Mouse (Mus musculus) Muller cell, postnatal 12 days (primary cell): ENCODE measurements around the gene Tmcc3.
A peak's percentile ranks its signal among the peaks of the same experiment; 100 is the strongest.

Experiments used
- DNase-seq: peaks from one replicate; pipeline ENCODE4 v3.0.0-alpha.2; 2015; ENCODE audit errors: inconsistent ontology term

Gene Tmcc3

DNA sequence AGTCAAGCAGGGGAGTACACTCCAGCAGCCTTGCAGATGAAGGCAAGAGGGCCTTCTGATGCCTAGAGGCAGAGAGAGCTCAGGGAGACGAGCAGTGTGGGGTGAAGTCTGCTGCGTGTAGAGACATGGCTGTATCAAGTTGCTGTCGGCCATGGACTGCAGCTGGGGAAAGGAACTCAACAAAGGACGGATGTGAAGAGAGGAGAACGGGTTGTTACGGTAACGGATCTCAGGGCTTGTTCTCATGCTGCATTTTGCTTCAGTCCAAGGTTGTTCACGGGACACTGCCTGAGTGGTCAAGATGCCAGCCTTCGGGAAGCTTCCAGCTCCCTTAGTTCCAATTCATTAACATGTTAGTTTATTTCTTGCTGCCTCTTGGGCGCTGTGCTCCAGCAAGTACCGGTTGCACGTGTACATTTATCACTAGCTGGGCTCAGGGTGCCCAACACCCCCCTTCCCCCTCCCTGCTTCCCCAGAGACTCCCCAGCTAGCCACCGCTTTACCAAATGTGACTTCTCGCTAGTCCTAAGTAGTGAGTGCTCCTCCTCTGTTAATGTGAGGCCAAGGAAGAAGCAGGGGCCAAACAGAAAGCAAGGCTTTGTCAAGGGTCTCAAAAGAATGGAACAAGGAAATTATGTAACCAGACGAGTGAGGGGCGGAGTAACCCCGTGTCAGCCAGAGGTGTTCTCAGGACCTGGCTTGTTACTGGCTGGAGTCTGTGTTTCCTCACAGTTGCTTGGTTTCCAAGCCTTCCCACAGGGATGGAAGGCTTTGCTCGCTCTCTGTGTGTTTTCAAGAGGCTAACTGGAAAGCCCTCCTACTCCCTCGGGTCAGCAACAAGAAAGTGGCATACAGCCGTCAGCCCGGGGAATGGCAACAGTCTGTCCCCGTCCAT lies 104.4 kb downstream of the Tmcc3 start:
- DNase-seq: peak; percentile 19

DNA sequence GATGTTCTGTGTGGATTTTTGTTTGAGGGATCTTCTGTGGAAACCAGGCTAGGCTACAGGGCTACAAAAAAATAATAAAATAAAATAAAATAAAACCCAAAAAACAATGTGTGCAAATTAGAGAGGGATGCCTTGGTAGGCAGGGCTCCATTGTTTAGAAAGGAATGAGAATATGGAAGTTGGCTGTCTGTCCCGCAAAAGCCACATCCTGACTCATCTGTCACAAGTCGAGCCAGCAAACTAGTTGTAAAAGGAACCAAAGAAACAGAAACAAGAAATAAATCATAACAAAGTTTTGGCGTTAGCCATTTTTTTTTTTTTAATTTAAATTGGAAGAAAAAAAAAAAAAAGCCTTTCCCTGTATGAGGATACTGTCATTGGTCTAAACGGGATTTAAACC lies 105.9 kb downstream of the Tmcc3 start:
- peak; percentile 56 for DNase-seq

DNA sequence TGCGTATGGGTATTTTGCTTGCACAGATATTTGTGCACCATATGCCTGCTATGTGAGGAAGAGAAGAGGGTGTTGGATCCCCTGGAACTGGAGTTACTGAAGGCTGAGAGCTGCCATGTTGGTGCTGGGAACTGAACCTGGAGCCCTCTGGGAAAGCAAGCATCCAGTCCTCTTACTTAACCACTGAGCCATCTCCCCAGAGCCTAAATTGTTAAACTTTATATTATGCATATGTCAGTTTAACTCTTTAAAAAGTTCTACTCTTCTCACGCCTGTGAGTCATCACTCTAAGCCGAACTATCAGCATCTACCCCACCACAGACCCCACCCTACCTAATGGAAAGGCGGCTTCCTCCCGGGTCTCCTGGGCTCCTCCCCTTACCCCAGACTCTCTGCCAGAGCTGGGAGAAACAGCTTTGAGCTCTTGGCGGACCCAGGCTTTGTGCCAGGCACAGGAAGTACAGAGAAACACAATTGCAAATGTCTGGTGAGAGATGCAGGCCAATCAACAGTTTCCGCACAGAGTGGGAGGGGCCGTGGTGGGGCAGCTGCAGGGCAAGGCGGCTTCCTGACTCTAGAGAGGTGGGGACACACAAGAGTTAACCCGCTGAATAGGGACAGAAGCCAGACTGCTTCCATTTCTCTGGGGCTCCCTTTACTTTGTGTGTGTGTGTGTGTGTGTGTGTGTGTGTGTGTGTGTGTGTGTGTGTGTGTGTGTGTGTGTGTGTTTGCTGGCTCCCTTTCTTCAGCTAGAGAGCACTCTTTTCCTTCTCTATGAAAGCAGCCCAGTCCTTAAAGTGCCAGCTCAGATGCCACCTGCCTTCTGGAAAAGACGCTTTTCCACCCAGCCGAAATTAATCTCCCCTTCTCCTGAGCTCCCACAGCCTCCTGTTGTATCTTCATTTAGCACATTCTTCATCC lies 114.5 kb downstream of the Tmcc3 start:
- peak; percentile 56 for DNase-seq

DNA sequence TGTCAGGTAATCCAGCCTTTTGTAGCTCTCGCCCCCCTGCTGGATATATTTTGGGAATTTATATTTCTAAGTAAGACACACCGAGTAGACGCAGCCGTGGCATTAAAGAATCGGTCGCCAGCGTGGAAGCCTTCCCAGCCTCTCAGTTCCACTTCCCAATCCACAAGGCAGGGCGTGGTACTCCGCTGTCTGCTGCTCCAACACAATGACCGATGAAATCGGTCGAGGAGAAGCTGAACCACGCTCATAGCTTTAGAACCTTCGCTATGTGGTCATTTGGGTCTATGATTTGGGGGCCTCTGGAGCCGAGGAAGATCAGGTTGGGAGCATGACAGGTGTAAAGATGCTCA lies 115.1 kb downstream of the Tmcc3 start:
- no peak for DNase-seq

DNA sequence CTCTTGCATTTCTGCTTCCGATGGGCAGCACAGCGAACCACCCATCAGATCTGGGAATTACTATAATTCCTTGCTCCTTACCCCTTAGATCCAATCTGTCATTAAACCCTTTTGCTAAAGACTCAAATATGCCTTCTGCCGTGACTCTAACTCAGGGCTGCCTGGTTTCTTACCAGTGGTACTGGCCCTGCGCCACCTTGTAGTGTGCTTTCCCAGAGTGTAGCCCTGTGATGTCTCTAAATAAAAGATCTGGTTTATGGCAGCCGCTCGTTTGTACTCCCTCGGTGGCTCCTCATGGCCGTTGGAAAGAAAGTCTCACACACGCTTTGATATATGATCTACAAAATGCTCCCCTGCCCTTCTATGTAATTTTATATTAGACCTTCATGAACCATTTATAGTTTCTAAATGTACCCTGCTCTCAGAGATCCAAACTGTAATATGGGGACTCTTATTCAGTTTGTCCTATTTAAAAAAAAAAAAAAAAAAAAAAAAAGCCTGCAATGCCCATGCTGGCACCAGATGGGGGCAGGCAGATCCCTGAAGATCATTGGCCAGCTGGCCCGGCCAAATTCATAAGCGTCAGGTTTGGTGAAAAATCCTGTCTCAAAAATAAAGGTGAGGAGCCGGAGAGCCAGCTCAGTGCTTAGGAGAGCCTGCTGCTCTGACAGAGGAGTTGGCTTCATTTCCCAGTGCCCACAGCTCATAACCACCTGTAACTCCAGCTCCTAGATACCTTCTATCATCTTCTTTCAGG lies 116.6 kb downstream of the Tmcc3 start:
- no peak for DNase-seq

DNA sequence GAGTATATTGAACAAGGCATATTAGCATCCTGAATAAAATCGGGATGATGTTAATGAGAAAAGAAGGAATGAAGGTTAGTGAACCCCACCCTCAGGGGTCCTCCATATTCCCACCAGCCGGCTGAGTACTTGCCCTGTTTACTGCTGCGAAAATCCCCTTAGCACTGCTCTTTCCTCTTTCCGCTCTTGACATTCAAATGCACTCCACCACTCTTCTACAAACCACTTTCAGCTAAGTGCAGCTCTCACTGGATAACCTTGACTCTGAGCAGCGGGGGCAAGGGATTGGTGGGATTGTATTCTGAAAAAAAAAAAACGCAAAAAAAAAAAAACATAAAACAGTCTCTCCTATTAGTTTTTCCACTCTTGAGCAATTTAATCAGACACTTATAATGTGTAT lies 118.8 kb downstream of the Tmcc3 start:
- no peak for DNase-seq

DNA sequence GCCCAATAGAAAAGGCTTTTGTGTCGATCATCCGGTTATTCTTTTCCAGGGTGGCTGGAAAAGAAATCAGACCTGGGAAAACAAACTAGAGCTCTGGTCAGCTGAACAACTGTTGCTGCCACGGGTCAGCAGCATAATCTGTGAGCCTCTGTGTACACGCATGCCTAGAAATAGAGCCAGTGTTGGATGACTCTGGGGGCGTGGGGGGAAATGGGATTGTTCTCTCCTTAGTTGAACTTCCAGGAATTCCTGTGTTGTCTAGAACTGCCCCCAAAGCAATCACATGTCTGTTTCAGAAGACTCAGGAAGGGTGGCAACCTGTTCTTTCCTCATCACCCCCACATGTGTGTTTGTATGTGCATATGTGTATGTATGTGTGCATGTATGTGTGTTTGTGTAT lies 121.2 kb downstream of the Tmcc3 start:
- DNase-seq: no peak

DNA sequence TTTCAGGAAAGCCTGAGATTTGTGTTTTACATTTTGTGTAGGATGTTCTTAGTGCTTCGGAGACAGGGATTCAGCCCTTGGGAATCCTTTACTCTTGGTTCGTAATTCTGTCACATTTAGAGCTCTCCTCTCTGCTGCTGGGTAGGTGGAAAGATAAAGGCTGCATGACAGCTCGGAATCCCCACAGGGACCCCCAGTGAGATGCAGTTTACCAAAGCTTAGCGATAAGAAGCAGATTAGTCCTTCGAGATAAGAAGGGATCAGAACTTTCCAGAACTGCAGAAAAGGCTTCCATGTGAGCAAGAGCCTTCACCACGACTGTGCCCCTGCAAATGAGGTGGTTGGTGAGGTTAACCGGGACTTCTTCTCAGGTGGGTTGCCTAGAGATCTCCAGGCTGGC lies 122.2 kb downstream of the Tmcc3 start:
- no peak for DNase-seq

DNA sequence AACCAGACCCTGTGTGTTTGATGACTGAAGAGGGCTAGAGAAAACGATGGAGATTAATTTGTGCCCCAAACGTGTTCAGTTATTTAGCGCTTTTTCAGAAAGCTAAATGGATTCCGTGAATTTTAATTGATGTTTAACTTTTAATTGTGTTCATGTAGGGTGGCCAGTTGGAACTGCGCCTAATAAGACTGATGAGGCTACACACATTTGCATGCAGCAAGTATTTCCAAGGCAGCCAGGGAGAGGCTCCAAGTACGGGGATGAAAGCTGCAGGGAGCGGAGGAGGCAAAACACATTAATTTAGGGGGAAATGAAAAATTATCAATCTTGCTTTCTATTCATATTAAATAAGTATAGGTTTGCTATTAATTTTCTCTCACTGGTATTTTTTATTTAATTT lies 131.0 kb downstream of the Tmcc3 start:
- peak; percentile 41 for DNase-seq

DNA sequence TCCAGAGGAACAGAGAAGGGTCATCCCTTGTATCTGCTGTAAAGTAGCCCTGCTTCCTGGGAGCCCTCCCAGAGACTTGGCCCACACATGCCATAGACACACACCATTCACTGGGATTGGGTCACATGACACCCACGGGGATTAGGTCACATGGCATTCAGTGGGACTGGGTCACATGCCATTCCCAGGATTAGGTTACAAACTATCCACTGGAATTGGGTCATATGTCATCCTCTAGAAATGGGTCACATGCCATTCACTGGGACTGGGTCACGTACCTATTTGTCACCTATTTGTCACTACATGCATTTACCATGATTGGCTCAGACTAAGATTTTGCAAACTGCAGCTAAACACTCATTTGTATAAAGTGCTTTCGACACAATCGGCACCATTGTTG lies 131.7 kb downstream of the Tmcc3 start:
- DNase-seq: no peak

DNA sequence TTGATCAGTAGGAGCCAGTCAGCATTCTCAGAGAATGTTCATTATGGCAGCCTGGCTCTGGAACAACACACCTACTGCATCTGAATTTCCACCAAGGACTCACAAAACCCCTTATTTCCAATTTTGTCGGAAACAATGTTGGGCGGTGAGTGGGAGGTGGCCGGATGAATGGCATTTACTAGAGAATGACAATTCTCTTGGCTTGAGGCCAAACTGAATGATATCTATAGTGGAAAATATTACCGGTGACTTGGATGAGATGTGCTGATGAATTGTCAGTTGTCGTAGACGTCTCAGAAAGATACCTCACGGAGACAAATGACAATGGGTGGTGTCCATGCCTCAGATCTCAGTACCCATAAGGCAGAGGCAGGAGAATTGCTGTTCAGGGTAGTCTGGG lies 133.4 kb downstream of the Tmcc3 start:
- DNase-seq: no peak

DNA sequence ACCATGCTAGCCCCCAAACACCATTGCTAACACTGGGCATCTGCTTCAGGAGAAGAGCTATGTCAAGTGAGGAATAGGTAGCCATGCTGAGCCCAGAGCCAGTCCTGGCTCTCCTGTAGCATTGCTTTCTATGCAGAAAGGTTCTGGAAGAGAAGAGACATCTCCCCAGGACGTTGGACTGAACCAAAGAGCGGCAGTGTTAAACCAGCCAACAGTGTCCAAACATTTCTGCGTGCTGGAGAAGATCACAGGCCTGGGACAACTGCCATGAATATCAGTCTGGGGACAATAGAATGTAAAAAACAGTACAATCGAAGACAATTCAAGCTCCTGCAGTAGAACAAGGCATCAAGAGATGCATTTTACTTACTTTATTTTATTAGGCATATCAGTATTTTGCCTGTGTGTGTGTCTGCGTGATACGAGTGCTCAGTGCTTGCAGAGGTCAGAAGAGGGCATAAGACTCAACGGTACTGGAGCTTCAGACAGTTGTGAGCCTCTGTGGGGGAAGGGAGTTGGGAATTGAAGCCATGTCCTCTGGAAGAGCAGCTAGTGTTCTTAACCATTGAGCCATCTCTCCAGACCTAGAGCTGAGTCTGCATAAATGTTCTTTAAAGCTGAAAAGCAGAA lies 134.7 kb downstream of the Tmcc3 start:
- DNase-seq: no peak

DNA sequence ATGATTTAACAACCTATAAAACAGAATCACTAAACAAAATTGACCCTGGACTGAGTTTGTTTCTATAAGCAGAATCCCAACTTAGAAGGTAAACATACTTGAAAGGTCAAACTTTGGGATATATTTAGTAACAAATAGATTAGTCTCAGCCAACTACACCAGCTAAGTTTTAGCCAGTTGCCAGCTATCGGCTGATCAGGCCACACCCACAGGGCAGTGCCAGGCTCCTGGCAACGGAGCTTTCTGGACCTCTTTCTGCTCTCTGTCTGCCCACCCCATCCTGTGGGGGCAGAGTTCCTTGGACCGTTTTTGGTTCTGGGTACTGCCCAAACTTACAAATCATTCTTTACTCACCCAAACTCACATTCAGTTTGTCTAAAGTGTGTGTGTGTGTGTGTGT lies 137.9 kb downstream of the Tmcc3 start:
- no peak for DNase-seq

DNA sequence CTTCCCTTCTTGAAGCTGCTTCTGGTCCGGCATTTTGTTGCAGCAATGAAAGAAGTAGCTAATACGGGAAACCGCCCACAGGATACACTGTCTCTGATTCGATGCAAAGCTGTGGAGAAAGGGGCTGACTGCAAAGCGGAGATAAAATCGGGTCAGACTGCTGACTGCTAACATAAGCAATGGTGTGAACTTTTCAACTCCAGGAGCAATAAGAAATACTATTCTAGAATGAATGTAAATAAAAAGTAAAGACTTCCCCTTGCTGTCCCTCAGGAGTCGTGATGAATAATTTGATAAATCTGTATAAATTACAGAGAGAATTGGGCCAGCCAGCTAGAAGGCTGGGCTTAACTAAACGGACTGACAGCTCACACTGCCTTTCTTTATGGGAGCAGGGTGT lies 139.0 kb downstream of the Tmcc3 start:
- no peak for DNase-seq

DNA sequence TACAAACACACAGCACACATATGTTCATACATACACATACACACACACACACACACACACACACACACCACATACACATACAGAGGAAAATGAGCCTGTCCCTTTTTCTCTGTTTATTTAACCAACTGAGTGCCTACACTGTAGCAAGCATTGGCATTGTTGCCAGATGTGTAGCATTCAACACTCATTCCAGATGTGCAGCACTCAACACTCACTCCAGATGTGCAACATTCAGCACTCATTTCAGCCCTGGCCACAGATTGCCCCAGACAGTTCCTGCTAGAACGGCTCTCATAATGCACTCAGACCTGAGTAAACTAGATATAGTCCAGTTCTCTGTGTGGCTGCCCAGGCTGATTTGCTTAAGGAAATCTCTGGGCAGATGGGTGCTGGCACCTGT lies 145.7 kb downstream of the Tmcc3 start:
- no peak for DNase-seq

DNA sequence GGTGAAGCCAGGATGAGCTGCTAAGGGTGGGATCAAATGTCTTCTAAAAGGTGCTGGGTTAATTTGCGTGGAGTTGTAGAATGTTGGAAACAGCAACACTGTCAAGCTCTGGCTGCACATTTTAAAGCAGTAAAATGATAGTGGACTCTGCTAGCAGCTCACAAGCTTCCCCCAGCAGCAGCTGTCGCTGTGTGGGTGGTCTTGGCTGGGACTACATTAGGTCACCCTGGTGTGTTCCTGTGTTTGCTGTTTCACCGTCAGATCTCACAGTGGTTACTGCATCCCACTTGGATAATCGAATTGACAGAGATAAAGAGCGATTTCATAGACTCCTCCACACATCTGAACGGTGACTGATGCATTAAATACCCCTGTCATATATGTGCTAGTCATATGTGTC lies 146.9 kb downstream of the Tmcc3 start:
- DNase-seq: no peak

DNA sequence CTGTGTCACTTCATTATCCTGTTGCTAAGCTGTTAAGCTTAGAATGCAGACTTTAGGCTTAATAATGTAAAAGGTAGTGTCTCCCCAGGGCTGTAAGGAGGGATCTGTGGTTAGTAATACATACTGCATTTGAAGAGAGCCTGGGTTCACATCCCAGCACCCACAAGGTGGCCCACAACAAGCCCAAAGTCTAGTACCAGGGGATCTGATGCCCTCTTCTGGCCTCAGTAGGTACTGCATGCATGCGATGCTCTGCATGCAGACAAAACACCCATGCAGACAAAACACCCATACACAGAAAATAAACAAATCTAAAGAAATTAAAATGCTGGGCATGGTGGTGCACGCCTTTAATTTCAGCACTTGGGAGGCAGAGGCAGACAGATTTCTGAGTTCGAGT lies 149.6 kb downstream of the Tmcc3 start:
- DNase-seq: no peak

DNA sequence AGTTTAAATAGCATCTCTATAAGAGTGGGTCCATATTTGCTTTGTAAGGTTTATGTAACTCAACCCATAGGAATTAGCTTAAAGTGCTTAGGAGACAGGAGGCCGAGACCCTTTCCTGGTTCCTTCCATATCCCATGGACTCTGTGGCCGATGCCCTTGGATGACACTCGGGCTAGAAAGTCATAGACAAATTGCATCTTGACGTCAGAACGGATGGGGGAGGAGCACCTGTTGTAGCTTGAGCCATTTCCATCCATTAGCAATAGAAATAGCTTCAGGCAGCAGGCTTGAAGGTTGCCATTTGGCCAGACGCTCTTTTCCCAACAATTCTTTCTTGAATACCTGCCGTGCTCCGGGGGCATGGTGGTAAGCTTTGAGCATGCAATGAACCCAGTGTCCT lies 150.1 kb downstream of the Tmcc3 start:
- DNase-seq: no peak

DNA sequence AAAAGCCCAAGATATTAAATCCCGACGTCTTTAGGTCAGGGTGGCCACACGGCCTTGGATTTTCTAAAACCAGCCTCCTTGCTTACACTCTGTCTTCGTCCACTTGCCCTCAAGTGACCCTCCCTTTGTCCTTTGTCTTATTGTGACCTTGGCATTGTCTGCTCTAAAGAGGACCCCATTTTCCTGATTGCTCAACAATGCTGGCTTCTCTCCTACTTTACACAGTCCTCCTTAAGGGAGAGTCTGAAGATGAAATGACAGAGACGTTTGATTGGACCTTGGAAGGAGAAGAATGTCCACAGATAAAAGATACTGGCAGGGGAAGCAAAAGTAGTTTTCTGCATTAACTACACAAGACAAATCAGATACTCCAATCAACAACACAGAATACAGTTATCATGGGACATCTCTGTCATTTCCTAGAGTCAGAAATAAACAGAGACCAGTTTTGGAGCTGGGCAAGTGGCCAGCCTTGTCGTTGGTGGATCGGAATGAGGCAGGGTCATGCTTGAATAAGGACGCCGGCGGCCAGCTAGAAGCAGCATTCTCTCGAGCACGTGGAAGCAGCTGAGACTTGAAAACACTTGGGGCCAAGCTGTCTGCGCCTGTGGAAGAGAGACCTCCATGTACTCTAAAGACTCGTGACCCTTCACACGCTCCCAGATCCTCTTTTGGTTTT lies 150.8 kb downstream of the Tmcc3 start:
- peak; percentile 85 for DNase-seq

DNA sequence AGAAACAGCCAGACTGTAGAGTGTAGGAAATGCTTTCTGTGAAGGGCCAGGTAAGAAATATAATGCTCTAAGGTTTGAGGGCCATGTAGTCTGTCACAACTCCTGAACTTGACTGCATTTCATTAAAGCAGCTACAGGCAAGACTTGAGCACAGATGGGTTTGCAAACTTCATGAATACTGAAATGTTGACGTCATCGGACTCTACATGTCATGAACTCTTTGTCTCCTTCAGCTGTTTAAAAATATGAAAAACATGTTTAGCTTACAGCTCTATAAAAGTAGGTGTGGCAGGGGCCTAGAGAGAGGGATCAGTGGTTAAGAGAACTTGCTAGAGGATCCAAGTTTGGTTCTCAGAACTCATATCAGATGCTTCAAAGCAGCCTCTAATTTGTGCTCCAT lies 151.7 kb downstream of the Tmcc3 start:
- no peak for DNase-seq

DNA sequence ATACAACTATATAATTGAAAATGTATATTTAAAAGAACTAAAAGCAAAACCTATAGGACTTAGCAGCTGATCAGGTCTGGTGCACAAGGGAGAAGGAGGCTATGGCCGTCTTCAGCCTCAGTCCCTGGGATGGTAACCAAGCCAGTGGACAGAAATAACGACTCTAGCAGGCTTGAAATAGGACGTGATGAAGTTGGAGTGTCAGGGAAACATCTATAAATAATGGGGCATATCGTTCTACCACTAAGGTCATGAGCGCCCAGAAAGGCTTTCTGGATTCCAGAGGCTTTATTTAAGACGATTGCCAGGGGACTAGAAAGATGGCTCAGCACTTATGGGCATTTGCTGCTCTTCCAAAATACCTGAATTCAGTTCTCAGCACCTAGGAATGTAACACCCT lies 153.9 kb downstream of the Tmcc3 start:
- DNase-seq: no peak
